Mouse (Mus musculus) liver, embryonic 16.5 days (tissue): ENCODE measurements around the gene Sox18. TPM values are rescaled to one million over a fixed set of nuclear protein-coding genes. Genes with fewer than 3 reads are reported as not detected.

Experiments
- ATAC-seq: fragments of 200-750 bp; cut with Nextera tagmentation; 2 replicates; pipeline ENCODE4 v1.8.0; 2017; ENCODE audit warnings: low read depth, mild to moderate bottlenecking, moderate number of reproducible peaks, moderate library complexity
- H3K27ac ChIP-seq: fragments of 300-500 bp; sonication (generic); 2 replicates; pipeline ENCODE4 v1.5.1; 2014; ENCODE audit warnings: mild to moderate bottlenecking, low read length
- H3K27me3 ChIP-seq: fragments of 300-500 bp; sonication (generic); 2 replicates; pipeline ENCODE4 v1.6.1; 2014; ENCODE audit warnings: low read depth, low read length, mixed read lengths; ENCODE audit not compliant: control insufficient read depth, insufficient read depth
- H3K36me3 ChIP-seq: fragments of 300-500 bp; sonication (generic); 2 replicates; pipeline ENCODE4 v1.6.1; 2014; ENCODE audit warnings: mild to moderate bottlenecking; ENCODE audit not compliant: control insufficient read depth, insufficient read depth
- H3K4me1 ChIP-seq: fragments of 300-500 bp; sonication (generic); 2 replicates; pipeline ENCODE4 v1.6.1; 2014; ENCODE audit warnings: low read depth, low read length, mixed read lengths; ENCODE audit not compliant: control insufficient read depth
- H3K4me2 ChIP-seq: fragments of 300-500 bp; sonication (generic); 2 replicates; pipeline ENCODE4 v1.6.1; 2014; ENCODE audit warnings: low read depth, low read length, mixed read lengths
- H3K4me3 ChIP-seq: fragments of 300-500 bp; sonication (generic); 2 replicates; pipeline ENCODE4 v1.5.1; 2014; ENCODE audit warnings: low read depth, mild to moderate bottlenecking, low read length
- H3K9ac ChIP-seq: fragments of 300-500 bp; sonication (generic); 2 replicates; pipeline ENCODE4 v1.6.1; 2014; ENCODE audit warnings: low read depth, low read length
- H3K9me3 ChIP-seq: fragments of 300-500 bp; sonication (generic); replicated peaks from 2 replicates; pipeline ENCODE4 v1.6.1; 2016; ENCODE audit warnings: low read length; ENCODE audit not compliant: control insufficient read depth
- WGBS: fragments of 180-500 bp; shearing (Covaris S2); extraction: QIAGEN DNeasy Blood & Tissue Kit; methylation state at CpG from one replicate; pipeline ENCODE4 v1.1.7; 2014; ENCODE audit not compliant: insufficient replicate concordance; 5-methylcytosine and 5-hydroxymethylcytosine counted together
- polyA plus RNA-seq: library from polyadenylated mRNA; unstranded; fragments of >200 nt; fragmentation: Nextera tagmentation; extraction: Ambion mirVana; gene quantifications from 2 replicates; pipeline ENCODE4 v1.2.1, GENCODE M21; 2015

The Sox18 gene
- polyA plus RNA-seq, 1 experiment from 2014 or later: 6.9 TPM

DNA sequence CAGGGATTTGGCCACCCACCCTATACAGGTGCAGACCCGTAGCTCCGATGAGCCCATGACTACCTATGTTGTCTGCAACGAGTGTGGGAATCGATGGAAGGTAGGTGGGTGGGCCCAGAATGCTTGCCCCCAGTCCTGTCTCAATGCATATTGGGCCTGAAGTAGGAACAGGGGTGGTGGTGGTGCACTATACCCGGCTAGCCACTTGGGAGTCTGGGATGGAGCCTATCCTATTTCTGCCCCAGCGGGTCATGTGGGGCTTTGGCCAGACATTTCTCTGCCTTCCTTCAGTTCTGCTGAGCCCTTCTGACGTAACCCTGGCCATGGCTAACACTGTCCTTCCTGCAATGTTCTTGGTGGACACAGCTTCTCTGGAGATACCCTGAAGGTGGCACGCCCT lies 16.1 kb upstream of the Sox18 start:
- no peak overlapping the region for H3K4me3 ChIP-seq
- no peak for ATAC-seq
- no peaks in the 10 kb centered on the region for H3K4me1 ChIP-seq
- no peaks in the 10 kb centered on the region for H3K9me3 ChIP-seq
- H3K27me3 ChIP-seq: no peaks in the 10 kb centered on the region
- H3K36me3 ChIP-seq: no peaks in the 10 kb centered on the region
- no peak overlapping the region for H3K27ac ChIP-seq
- H3K9ac ChIP-seq: no peak overlapping the region
- 77% methylated on average over 8 of the region's 8 CpGs for WGBS
- H3K4me2 ChIP-seq: no peak overlapping the region

DNA sequence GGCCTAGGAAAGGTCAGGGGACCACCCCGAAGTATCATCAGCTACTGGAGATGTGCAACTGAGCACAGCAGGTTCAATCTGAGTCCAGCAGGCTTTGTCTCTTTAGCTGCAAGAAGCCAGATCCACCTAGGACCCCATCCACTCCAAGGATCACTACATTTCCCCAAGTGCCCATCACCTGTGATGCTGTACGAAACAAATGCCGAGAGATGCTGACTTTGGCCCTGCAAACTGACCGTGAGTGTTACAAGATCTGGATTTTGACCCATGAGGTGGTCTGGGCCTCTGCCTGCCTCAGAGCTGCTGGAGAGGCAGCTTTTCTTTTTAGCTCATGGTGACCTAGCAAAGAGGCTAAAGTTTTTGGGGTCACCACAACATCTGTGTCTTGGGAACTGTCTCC lies 14.2 kb upstream of the Sox18 start:
- Histone ChIP-seq H3K9me3 (no peaks in the 10 kb centered on the region), H3K4me2 (no peak overlapping the region), H3K27ac (no peak overlapping the region), H3K36me3 (no peaks in the 10 kb centered on the region), H3K9ac (no peak overlapping the region), H3K27me3 (peaks cover 6% of the 10 kb centered on the region; the same call in 1 of the 2 replicates), H3K4me3 (no peak overlapping the region), H3K4me1 (peaks cover 3% of the 10 kb centered on the region)
- no peak for ATAC-seq
- 61% methylated on average over 4 of the region's 4 CpGs for WGBS

DNA sequence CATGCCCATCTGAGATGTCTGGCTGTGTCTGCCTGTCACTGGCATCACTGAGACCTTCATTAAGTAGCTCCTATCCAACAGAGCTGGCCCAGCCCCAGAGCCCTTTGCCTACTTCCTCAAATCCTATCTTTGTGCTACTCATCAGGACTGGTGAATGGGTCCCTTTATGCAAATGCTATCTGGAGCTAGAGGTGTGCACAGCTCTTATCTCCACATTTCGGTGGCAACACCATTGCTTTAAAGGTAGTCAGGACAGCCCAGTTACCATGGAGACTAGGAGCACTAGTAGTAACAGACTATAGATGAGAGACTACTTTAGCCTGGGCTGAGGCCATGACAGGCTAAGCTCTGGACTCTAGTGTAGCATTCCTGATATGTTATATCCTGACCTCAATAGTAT lies 13.3 kb upstream of the Sox18 start:
- Histone ChIP-seq H3K4me1 (peaks cover 5% of the 10 kb centered on the region), H3K4me2 (no peak overlapping the region), H3K36me3 (no peaks in the 10 kb centered on the region), H3K9ac (no peak overlapping the region), H3K27me3 (peaks cover 10% of the 10 kb centered on the region; the same call in 1 of the 2 replicates), H3K9me3 (no peaks in the 10 kb centered on the region), H3K27ac (no peak overlapping the region), H3K4me3 (no peak overlapping the region)
- no peak for ATAC-seq
- WGBS: 22% methylated on average over 1 of the region's 1 CpGs

DNA sequence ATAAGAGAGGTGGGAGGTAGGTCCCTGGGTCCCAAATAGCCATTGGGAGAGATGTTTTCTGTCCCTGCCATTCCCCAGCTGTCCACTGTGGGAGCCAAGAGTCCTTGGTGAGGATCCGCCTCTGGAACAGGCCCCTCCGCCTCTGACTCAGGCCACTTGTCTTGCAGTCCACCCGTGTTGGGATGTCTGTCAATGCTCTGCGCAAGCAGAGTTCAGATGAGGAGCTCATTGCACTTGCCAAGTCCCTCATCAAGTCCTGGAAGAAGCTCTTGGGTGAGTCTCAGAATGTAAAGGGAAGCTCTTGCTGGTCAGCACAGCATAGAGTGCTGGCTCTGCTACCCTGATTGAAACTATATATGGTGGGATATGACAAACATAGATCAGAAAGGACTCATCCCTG lies 11.9 kb upstream of the Sox18 start:
- no peaks in the 10 kb centered on the region for H3K36me3 ChIP-seq
- no peak for ATAC-seq
- H3K9ac ChIP-seq: no peak overlapping the region
- WGBS: 66% methylated on average over 4 of the region's 4 CpGs
- H3K4me2 ChIP-seq: no peak overlapping the region
- H3K27ac ChIP-seq: no peak overlapping the region
- peaks cover 5% of the 10 kb centered on the region for H3K4me1 ChIP-seq
- no peaks in the 10 kb centered on the region for H3K9me3 ChIP-seq
- no peak overlapping the region for H3K4me3 ChIP-seq
- H3K27me3 ChIP-seq: peaks cover 10% of the 10 kb centered on the region; the same call in 1 of the 2 replicates

DNA sequence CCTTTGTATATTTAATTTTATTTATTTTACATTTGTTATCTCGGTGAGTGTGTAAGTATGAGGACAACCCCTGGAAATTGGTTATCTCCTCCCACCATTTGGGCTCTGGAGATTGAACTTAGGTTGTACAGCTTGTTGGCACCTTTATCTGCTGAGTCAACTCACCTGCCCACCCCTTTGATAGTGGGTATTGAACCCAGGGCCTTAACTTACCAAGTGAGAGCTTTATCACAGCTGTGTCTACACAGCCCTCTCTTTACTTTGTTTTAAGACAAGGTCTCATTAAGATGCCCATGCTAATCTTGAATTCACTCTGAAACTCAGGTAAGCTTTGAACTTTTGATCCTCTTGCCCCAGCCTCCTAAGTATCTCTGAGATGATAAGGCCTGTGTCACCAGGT lies 10.5 kb upstream of the Sox18 start:
- no peaks in the 10 kb centered on the region for H3K36me3 ChIP-seq
- peaks cover 5% of the 10 kb centered on the region for H3K4me1 ChIP-seq
- no peak overlapping the region for H3K27ac ChIP-seq
- no peak overlapping the region for H3K4me3 ChIP-seq
- H3K9me3 ChIP-seq: no peaks in the 10 kb centered on the region
- ATAC-seq: no peak
- 50% methylated on average over 1 of the region's 1 CpGs for WGBS
- H3K4me2 ChIP-seq: no peak overlapping the region
- H3K27me3 ChIP-seq: peaks cover 10% of the 10 kb centered on the region; the same call in 1 of the 2 replicates
- no peak overlapping the region for H3K9ac ChIP-seq

DNA sequence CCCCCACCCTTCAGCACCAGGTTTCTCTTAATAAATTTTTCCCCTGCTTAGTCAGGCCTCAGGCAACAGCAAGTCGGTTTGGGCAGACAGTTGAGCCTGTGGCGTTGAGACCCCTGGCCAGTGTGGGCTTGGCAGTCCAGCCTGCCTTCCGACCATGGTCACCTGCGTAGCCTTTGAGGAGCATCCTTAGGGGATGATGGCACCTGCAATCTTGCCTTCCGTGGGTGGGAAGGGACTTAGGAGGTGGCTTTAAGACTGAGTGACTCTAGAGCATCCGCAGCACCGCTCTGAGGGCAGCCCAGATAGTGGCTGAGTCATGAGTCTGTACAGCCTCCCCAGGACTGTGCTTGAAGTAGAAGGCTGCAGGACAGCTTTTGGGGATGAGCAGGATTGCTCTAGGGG lies 9.3 kb upstream of the Sox18 start:
- Histone ChIP-seq H3K27ac (no peak overlapping the region), H3K4me2 (peak overlapping the region; percentile 73), H3K36me3 (no peaks in the 10 kb centered on the region), H3K4me3 (peak overlapping the region; percentile 65), H3K4me1 (peaks cover 6% of the 10 kb centered on the region), H3K9ac (peak overlapping the region; percentile 53), H3K9me3 (no peaks in the 10 kb centered on the region), H3K27me3 (peaks cover 10% of the 10 kb centered on the region; the same call in 1 of the 2 replicates)
- ATAC-seq: 0 out of 2 replicates have a peak, but pooled peaks have one; percentile 9
- WGBS: 14% methylated on average over 7 of the region's 7 CpGs

DNA sequence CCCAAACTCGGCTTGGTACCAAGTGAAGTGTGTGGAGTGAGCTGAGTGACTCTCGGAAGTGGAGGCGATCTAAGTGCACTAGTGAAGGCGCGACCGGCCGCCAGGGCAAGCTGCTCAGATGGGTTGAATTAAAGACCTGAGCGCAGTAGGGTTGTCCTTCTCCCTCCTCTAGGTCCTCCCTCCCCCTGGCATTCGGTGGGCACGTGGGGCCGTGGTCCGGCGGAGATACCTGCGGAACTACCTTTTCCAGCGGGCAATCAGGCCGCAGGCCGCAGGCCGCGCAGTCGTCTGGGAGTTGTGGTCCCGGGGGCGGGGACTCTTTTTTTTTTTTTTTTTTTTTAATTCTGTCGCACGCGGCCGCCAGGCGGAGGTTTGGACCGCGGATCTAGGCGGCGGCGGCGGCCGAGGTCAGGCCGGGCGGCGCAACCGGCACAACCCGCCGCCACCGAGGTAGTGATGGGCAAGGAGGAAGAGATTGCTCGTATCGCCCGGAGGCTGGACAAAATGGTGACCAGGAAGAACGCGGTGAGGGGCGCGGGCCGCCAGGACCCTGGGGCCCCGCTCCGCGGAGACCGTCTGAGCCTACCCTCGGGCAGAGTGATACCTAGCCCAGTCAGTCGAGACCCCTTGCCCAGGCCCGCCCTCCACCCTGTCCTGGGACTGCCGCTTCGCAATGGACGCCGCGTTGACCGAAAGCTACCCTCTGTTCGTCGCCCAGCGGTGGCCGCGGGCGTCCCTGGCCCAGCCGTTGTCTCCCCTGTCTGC lies 8.7 kb upstream of the Sox18 start, which contains the start of gene Tcea2:
Gene Tcea2, plus strand, starts transcription at position 360 of the 765 bp plus-strand sequence.
- no peak within 1 kb of the TSS for H3K27ac ChIP-seq
- peak; percentile 33 for ATAC-seq
- peak within 1 kb of the TSS; percentile 65 for H3K4me3 ChIP-seq

DNA sequence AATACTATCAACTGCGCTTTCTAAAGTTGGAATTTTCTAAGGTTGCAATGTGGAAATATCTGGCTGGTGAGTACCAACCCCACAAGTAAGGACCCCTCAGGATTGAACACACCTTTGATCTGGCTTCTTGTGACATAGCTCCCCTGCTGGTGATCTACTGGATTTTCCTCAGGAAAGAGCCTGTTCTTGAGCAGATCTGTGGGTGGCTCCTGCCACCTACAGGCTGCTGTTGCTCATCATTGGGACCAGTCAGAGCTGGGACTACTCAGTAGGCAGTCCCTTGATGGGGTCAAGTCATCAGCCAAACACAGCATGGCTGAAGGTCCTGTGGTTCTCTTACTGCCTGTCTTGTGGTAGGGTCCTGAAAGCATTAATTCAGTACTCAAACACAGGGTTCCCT lies 7.3 kb upstream of the Sox18 start:
- WGBS: 41% methylated on average over 1 of the region's 1 CpGs
- no peaks in the 10 kb centered on the region for H3K36me3 ChIP-seq
- H3K4me3 ChIP-seq: no peak overlapping the region
- ATAC-seq: peak; percentile 58
- no peaks in the 10 kb centered on the region for H3K9me3 ChIP-seq
- H3K9ac ChIP-seq: no peak overlapping the region
- H3K27ac ChIP-seq: no peak overlapping the region
- H3K4me2 ChIP-seq: no peak overlapping the region
- peaks cover 18% of the 10 kb centered on the region for H3K27me3 ChIP-seq
- peaks cover 8% of the 10 kb centered on the region for H3K4me1 ChIP-seq

More for the DNA sequence above, 8.7 kb upstream of the Sox18 start, which contains the start of gene Tcea2:
- H3K9ac ChIP-seq: peak within 1 kb of the TSS; percentile 53
- WGBS: under 1% methylated on average over 69 of the region's 69 CpGs
- peaks cover 8% of the 10 kb centered on the region for H3K4me1 ChIP-seq
- H3K36me3 ChIP-seq: no peaks in the 10 kb centered on the region
- no peaks in the 10 kb centered on the region for H3K9me3 ChIP-seq
- H3K4me2 ChIP-seq: peak within 1 kb of the TSS; percentile 73
- peaks cover 10% of the 10 kb centered on the region; the same call in 1 of the 2 replicates for H3K27me3 ChIP-seq

DNA sequence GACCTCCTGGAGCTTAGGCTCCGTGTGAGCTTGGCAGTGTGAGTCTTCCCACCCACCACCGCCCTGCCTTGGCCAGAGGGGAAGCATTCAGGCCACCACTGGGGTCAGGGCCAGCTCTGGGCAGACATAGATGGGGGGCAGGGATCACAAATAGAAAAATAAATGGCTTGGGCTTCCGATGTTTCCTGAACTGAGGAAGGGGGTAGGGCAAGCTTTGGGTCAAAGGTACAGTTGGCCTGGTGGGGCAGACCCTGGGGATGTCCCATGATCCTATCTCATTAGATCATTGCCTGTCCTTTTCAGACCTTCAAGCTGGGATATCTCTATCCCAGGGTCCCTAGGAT lies 6.3 kb upstream of the Sox18 start:
- Histone ChIP-seq H3K4me2 (no peak overlapping the region), H3K27me3 (peaks cover 28% of the 10 kb centered on the region), H3K4me3 (no peak overlapping the region), H3K9me3 (no peaks in the 10 kb centered on the region), H3K4me1 (peaks cover 8% of the 10 kb centered on the region), H3K36me3 (no peaks in the 10 kb centered on the region), H3K27ac (no peak overlapping the region), H3K9ac (no peak overlapping the region)
- WGBS: 30% methylated on average over 3 of the region's 3 CpGs
- ATAC-seq: 0 out of 2 replicates have a peak, but pooled peaks have one; percentile 15
